Mouse (Mus musculus) forebrain, embryonic 15.5 days (tissue): ENCODE data around the gene Ubqln4. TPM values are rescaled to one million over a fixed set of nuclear protein-coding genes. Genes with fewer than 3 reads are reported as not detected.
A peak's percentile ranks its signal among the peaks of the same experiment; 100 is the strongest.

ENCODE experiments used
- ATAC-seq: fragments of 200-750 bp; cut with Nextera tagmentation; replicated peaks from 2 replicates; pipeline ENCODE4 v1.8.0; 2017; ENCODE audit warnings: mild to moderate bottlenecking, moderate TSS enrichment, moderate library complexity
- H3K27ac ChIP-seq: fragments of 300-500 bp; sonication (generic); replicated peaks from 2 replicates; pipeline ENCODE4 v1.5.1; 2015; ENCODE audit warnings: mild to moderate bottlenecking, inconsistent platforms
- H3K27me3 ChIP-seq: fragments of 300-500 bp; sonication (generic); 2 replicates; pipeline ENCODE4 v1.6.1; 2015; ENCODE audit warnings: inconsistent platforms
- H3K36me3 ChIP-seq: fragments of 300-500 bp; sonication (generic); 2 replicates; pipeline ENCODE4 v1.6.1; 2015; ENCODE audit warnings: mild to moderate bottlenecking, inconsistent platforms
- H3K4me1 ChIP-seq: fragments of 300-500 bp; sonication (generic); 2 replicates; pipeline ENCODE4 v1.6.1; 2015; ENCODE audit warnings: inconsistent platforms
- H3K4me2 ChIP-seq: fragments of 300-500 bp; sonication (generic); replicated peaks from 2 replicates; pipeline ENCODE4 v1.6.1; 2015; ENCODE audit warnings: mild to moderate bottlenecking, inconsistent platforms
- H3K4me3 ChIP-seq: fragments of 300-500 bp; sonication (generic); 2 replicates; pipeline ENCODE4 v1.5.1; 2015; ENCODE audit warnings: mild to moderate bottlenecking, inconsistent platforms
- H3K9ac ChIP-seq: fragments of 300-500 bp; sonication (generic); replicated peaks from 2 replicates; pipeline ENCODE4 v1.6.1; 2015; ENCODE audit warnings: mild to moderate bottlenecking, inconsistent platforms
- H3K9me3 ChIP-seq: fragments of 300-500 bp; sonication (generic); 2 replicates; pipeline ENCODE4 v1.6.1; 2016; ENCODE audit warnings: inconsistent platforms
- WGBS: fragments of 180-500 bp; shearing (Covaris S2); methylation state at CpG from one replicate; pipeline ENCODE4 v1.1.7; 2015; ENCODE audit warnings: mixed read lengths; 5-methylcytosine and 5-hydroxymethylcytosine counted together
- polyA plus RNA-seq: library from polyadenylated mRNA; unstranded; fragments of >200 nt; fragmentation: Nextera tagmentation; extraction: Ambion mirVana; gene quantifications from 2 replicates; pipeline ENCODE4 v1.2.1, GENCODE M21; 2015

Gene Ubqln4
- 45.8 and 47.6 TPM in 2 replicates for polyA plus RNA-seq

- Histone ChIP-seq H3K9me3 (no peaks in the 10 kb centered on the region), H3K4me3 (peak within 1 kb of the TSS; percentile 93), H3K27ac (peak within 1 kb of the TSS; percentile 94), H3K36me3 (peaks cover 27% of the 10 kb centered on the region), H3K27me3 (no peaks in the 10 kb centered on the region), H3K4me2 (peak within 1 kb of the TSS; percentile 90), H3K4me1 (peaks cover 29% of the 10 kb centered on the region), H3K9ac (peak within 1 kb of the TSS; percentile 88)
- ATAC-seq = peak; percentile 84
- under 1% methylated on average over 36 of the region's 37 CpGs for WGBS
Observed at GRCm38 (mm10) chr3:88553525-88553879, at the start of gene Ubqln4. TSS of gene Ubqln4 (plus strand) at chr3:88553758.

- Histone ChIP-seq H3K4me3 (no peak overlapping the region), H3K4me1 (peaks cover 19% of the 10 kb centered on the region), H3K36me3 (no peaks in the 10 kb centered on the region), H3K9ac (no peak overlapping the region), H3K9me3 (no peaks in the 10 kb centered on the region), H3K4me2 (no peak overlapping the region), H3K27me3 (no peaks in the 10 kb centered on the region), H3K27ac (no peak overlapping the region)
- 48% methylated on average over 8 of the region's 8 CpGs for WGBS
- ATAC-seq = no peak
Observed at GRCm38 (mm10) chr3:88503881-88504746, 49.4 kb upstream of the Ubqln4 start.

- no peak overlapping the region for H3K4me2 ChIP-seq
- H3K27me3 ChIP-seq = no peaks in the 10 kb centered on the region
- no peaks in the 10 kb centered on the region for H3K36me3 ChIP-seq
- no peak overlapping the region for H3K4me3 ChIP-seq
- 69% methylated on average over 6 of the region's 6 CpGs for WGBS
- peaks cover 28% of the 10 kb centered on the region for H3K4me1 ChIP-seq
- H3K9me3 ChIP-seq = no peaks in the 10 kb centered on the region
- H3K27ac ChIP-seq = no peak overlapping the region
- ATAC-seq = no peak
- H3K9ac ChIP-seq = no peak overlapping the region
Observed at GRCm38 (mm10) chr3:88505081-88505480, 48.5 kb upstream of the Ubqln4 start.

- no peak overlapping the region for H3K9ac ChIP-seq
- ATAC-seq = no peak
- H3K36me3 ChIP-seq = no peaks in the 10 kb centered on the region
- no peak overlapping the region for H3K4me3 ChIP-seq
- H3K4me1 ChIP-seq = peaks cover 35% of the 10 kb centered on the region
- H3K27ac ChIP-seq = no peak overlapping the region
- WGBS = 53% methylated on average over 7 of the region's 7 CpGs
- no peaks in the 10 kb centered on the region for H3K9me3 ChIP-seq
- no peak overlapping the region for H3K4me2 ChIP-seq
- H3K27me3 ChIP-seq = no peaks in the 10 kb centered on the region
Observed at GRCm38 (mm10) chr3:88505765-88506164, 47.8 kb upstream of the Ubqln4 start.

- peak overlapping the region; percentile 43 for H3K4me3 ChIP-seq
- H3K9me3 ChIP-seq = no peaks in the 10 kb centered on the region
- H3K4me1 ChIP-seq = peaks cover 35% of the 10 kb centered on the region
- no peaks in the 10 kb centered on the region for H3K27me3 ChIP-seq
- peak overlapping the region; percentile 58 for H3K4me2 ChIP-seq
- ATAC-seq = no peak
- peak overlapping the region; percentile 37 for H3K9ac ChIP-seq
- no peaks in the 10 kb centered on the region for H3K36me3 ChIP-seq
- H3K27ac ChIP-seq = peak overlapping the region; percentile 86
- WGBS = 61% methylated on average over 3 of the region's 3 CpGs
Observed at GRCm38 (mm10) chr3:88509250-88509649, 44.3 kb upstream of the Ubqln4 start.

- ATAC-seq = peak; percentile 98
- Histone ChIP-seq H3K27me3 (no peaks in the 10 kb centered on the region), H3K9me3 (no peaks in the 10 kb centered on the region), H3K27ac (peak within 1 kb of the TSS; percentile 86), H3K36me3 (no peaks in the 10 kb centered on the region), H3K4me3 (peak within 1 kb of the TSS; percentile 43), H3K9ac (peak within 1 kb of the TSS; percentile 37), H3K4me2 (peak within 1 kb of the TSS; percentile 58), H3K4me1 (peaks cover 35% of the 10 kb centered on the region)
- WGBS = under 1% methylated on average over 31 of the region's 31 CpGs
Observed at GRCm38 (mm10) chr3:88509692-88510420, 43.7 kb upstream of the Ubqln4 start, which contains the start of gene Lmna. TSS of gene Lmna (minus strand) at chr3:88509956.

GRCm38 (mm10) chr3:88510421-88511289 is 42.9 kb upstream of the Ubqln4 start:
- WGBS = 53% methylated on average over 13 of the region's 13 CpGs
- H3K4me3 ChIP-seq = peak overlapping the region; percentile 43
- H3K27ac ChIP-seq = peak overlapping the region; percentile 86
- H3K4me2 ChIP-seq = peak overlapping the region; percentile 58
- peak overlapping the region; percentile 37 for H3K9ac ChIP-seq
- H3K27me3 ChIP-seq = no peaks in the 10 kb centered on the region
- peaks cover 35% of the 10 kb centered on the region for H3K4me1 ChIP-seq
- H3K9me3 ChIP-seq = no peaks in the 10 kb centered on the region
- H3K36me3 ChIP-seq = no peaks in the 10 kb centered on the region
- peak; percentile 11 for ATAC-seq

- 75% methylated on average over 4 of the region's 4 CpGs for WGBS
- no peak for ATAC-seq
Observed at GRCm38 (mm10) chr3:88511559-88511958, 42.0 kb upstream of the Ubqln4 start.

GRCm38 (mm10) chr3:88512141-88512895 is 41.2 kb upstream of the Ubqln4 start:
- no peak overlapping the region; the same call in 1 of the 2 replicates for H3K9ac ChIP-seq
- no peak overlapping the region for H3K4me3 ChIP-seq
- H3K4me2 ChIP-seq = no peak overlapping the region
- ATAC-seq = no peak
- peaks cover 35% of the 10 kb centered on the region for H3K4me1 ChIP-seq
- H3K27me3 ChIP-seq = no peaks in the 10 kb centered on the region
- WGBS = 42% methylated on average over 6 of the region's 6 CpGs
- H3K27ac ChIP-seq = no peak overlapping the region
- no peaks in the 10 kb centered on the region for H3K36me3 ChIP-seq
- no peaks in the 10 kb centered on the region for H3K9me3 ChIP-seq

More at GRCm38 (mm10) chr3:88511559-88511958, 42.0 kb upstream of the Ubqln4 start:
- Histone ChIP-seq H3K9me3 (no peaks in the 10 kb centered on the region), H3K27ac (no peak overlapping the region), H3K9ac (no peak overlapping the region), H3K36me3 (no peaks in the 10 kb centered on the region), H3K4me2 (no peak overlapping the region), H3K4me1 (peaks cover 35% of the 10 kb centered on the region), H3K4me3 (no peak overlapping the region), H3K27me3 (no peaks in the 10 kb centered on the region)

- Histone ChIP-seq H3K27me3 (no peaks in the 10 kb centered on the region), H3K4me3 (no peak overlapping the region), H3K4me1 (peaks cover 35% of the 10 kb centered on the region), H3K4me2 (no peak overlapping the region), H3K9me3 (no peaks in the 10 kb centered on the region), H3K36me3 (no peaks in the 10 kb centered on the region), H3K27ac (no peak overlapping the region), H3K9ac (no peak overlapping the region; the same call in 1 of the 2 replicates)
- WGBS = 41% methylated on average over 13 of the region's 15 CpGs
- no peak for ATAC-seq
Observed at GRCm38 (mm10) chr3:88512896-88513545, 40.5 kb upstream of the Ubqln4 start.
